Mouse (Mus musculus) T-helper 1 cell (primary cell): ENCODE results near the gene Cd19.

Experiments used
- in situ Hi-C: fragments of 300-600 bp; cut with MboI, MseI; formaldehyde crosslinking; loops from one replicate; pipeline ENCODE4 v1.15.1; 2025; ENCODE audit warnings: high pct_unique_total_duplicates

The Cd19 gene

GRCm38 (mm10) chr7:126383565-126383964 is 31.1 kb downstream of the Cd19 start:
- in situ Hi-C loops = no loop called here

DNA sequence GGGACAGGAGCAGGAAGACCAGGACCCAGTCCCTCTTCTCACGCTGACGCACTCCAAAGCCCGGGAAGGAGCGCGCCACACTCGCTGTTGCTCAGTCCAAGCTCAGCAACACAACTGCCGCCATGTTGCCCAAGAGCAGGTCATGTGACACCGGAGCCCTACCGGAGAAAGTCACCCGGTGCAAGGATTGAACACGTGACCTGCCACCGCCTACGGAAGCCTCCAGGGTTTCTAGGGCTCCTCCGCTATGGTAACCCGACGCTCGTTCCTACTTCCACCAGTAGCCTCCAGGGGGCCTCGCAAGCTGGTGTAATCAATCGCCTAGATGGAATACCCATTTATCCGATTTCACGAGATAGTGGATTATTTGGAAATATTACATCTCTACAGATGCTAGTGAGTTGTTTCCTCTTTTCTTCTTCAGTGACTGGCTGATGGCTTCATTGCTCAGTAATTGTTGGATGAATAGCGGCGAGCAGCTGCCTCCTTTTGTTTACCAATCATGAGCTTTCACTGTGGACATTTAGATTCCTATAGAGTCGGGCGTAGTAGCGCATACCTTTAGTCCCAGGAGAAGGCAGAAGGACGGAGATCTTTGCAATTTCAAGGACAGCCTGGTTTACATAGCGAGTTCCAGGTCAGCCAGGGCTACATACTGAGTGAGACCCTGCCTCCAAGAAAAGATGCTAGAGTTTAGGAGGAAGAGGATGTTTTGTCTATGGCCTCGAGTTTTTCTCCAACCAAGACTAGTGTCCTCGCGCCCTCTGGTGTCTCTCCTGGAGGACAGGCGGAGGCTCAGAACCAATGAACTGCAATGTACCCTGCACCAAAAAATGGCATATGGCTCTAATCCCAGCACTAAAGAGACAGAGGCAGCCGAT is 37.2 kb downstream of the Cd19 start, which contains the start of gene Spns1:
Gene Spns1 (minus strand): TSS at position 173 of the 881 bp plus-strand sequence.
- in situ Hi-C loops = no loop called here

GRCm38 (mm10) chr7:126376903-126377277 is 37.8 kb downstream of the Cd19 start:
- in situ Hi-C loops = no loop called here

DNA sequence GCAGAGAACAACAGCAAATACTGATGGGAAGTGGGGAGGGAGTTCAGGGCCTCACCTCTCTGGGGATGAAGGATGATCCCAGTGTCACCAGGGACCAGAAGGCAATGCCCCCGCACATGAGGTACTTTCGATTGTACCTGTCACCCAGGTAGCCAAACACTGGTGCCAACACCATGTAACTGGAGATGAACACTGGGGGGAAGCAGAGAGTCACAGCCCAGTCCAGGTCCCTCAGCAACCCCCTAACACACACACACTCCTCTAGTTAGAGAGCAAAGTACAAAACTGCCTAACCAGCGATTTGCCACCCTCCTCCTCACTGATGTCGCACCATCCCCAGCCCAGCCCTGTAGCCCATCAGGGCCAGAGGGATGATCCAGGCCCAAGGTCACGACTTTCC is 39.7 kb downstream of the Cd19 start:
- in situ Hi-C loops = no loop called here

- in situ Hi-C loops = no loop called here
Measured at GRCm38 (mm10) chr7:126374526-126374925, 40.2 kb downstream of the Cd19 start.

DNA sequence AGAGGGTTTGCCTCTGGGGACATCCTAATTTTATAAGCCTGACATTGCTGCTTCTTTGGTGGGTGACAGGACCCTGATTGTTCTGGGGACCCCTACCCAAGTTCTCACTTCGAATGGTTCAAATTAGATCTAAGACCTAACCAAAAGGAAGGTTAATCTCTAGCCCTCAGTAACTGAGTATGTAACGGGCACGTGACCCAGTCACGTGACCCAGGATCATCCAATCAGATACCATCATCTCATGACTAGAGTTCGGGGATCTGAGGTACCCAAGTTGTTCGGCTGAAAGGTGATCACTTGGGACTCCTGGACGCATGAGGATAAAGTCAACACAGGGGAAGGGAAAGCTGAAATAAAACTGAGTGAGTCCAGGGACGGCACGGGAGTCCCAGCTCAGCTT is 41.7 kb downstream of the Cd19 start:
- in situ Hi-C loops = no loop called here

- in situ Hi-C loops = loop anchor here (5.0 kb wide), 1 partner anchor 37 kb away; no protein-coding TSS in a partner anchor
Measured at GRCm38 (mm10) chr7:126369393-126369792, 45.3 kb downstream of the Cd19 start, which contains the start of gene Lat. TSS of gene Lat (minus strand) at chr7:126369570.

- in situ Hi-C loops = loop anchor here (5.0 kb wide), 1 partner anchor 36 kb away; no protein-coding TSS in a partner anchor
Measured at GRCm38 (mm10) chr7:126368367-126368766, 46.3 kb downstream of the Cd19 start.

- in situ Hi-C loops = loop anchor here (5.0 kb wide), 1 partner anchor 35 kb away; no protein-coding TSS in a partner anchor
Measured at GRCm38 (mm10) chr7:126367636-126368035, 47.1 kb downstream of the Cd19 start.

DNA sequence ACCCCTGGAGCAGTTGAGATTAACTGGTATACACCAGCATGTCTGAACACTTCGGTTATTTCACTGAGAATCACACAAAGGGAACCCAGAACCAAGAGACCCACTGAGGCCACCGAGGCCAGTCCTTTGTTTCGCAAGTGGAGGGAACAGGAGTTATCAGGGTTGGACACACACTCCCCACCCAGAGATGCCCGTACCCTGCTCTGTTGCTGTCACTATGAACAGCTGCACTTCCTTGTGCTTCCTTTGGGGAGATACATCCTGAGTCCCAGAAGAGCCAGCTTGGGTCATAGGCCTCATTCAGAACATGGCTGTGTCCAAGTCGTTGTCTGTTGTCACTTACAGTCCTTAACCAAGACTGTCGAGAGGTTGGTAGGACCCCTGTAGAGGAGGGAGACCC is 51.7 kb downstream of the Cd19 start:
- in situ Hi-C loops = no loop called here

GRCm38 (mm10) chr7:126359049-126359448 is 55.6 kb downstream of the Cd19 start:
- in situ Hi-C loops = loop anchor here (10.0 kb wide), 1 partner anchor 754 kb away; the partner anchor contains the start of gene Il21r
